Mouse (Mus musculus) bone marrow macrophage, adult 2 months (primary cell): Measurements from ENCODE around the gene Cacna1a.

Experiments
- CTCF ChIP-seq: IDR thresholded peaks from 2 replicates; pipeline ENCODE4 v1.5.1; 2012; ENCODE audit warnings: low read depth, mild to moderate bottlenecking, low read length, moderate library complexity
- POLR2A ChIP-seq: IDR thresholded peaks from 2 replicates; pipeline ENCODE4 v1.6.1; 2012; ENCODE audit warnings: mild to moderate bottlenecking, low read depth, low read length, borderline replicate concordance

GRCm38 (mm10) chr8:84435370-84435769 lies 47.1 kb downstream of the Cacna1a start:
- no peak for TF ChIP-seq CTCF
- TF ChIP-seq POLR2A: no peak
